Mouse (Mus musculus) G1E-ER4 (cell line): ENCODE data around the gene Nkain1. TPM values are rescaled to one million over a fixed set of nuclear protein-coding genes. Genes with fewer than 3 reads are reported as not detected.

Experiments
- GATA1 ChIP-seq: IDR thresholded peaks from one replicate; pipeline ENCODE4 v1.8.0; 2012; ENCODE audit warnings: low read length, inconsistent platforms
- polyA plus RNA-seq: library from polyadenylated mRNA; stranded (reverse); fragments of >175 nt; gene quantifications from 2 replicates; pipeline ENCODE4 v1.2.3, GENCODE M21; 2012

Nkain1 gene
- polyA plus RNA-seq = not detected in 2 replicates

DNA sequence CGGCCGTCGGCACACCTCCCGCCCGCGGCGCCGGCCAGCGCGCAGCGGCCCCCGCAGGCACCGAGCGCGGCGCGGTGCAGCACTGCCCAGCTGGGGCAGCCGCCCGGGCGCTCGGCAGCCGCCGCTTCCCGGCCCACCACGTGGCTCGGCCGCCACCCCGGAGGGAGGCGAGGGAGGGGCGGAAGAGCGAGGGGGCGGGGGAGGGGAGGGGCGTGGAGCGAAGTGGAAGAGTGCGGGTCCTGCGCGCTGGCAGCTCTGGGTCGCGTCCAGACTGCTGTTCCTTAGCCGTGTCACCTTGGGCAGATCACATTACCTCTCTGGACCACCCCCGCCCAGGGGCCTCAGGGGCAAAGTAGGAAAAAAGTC, at the start of gene Nkain1:
TSS of gene Nkain1 (minus strand) at position 126 of the 366 bp plus-strand sequence.
- no peak for TF ChIP-seq GATA1

DNA sequence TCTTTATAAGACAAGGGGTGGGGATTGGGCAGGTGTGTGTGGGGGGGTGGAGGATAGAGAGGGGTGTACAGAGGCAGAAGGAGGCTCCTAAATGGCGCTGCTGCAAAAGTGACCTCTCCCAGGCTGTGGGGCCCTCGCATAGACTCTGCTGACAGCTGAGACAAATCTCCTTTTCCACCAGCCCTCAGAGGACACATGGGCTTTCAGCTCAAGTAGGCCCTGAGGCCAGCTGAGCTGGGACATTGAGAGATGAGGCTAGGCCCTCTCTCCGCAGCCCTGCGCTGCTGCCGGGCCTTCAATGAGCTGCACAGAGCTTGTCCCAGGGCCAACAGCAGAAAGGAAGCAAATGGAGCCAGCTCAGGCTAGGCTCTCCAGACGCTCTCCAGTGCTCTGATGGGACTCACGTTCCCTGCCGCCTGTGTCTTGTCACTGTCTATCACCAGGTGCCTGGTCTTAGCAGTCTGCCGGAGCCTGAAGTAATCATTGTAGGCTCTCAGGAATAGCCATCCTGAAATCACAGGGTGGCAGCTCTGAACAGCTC, 4.8 kb upstream of the Nkain1 start:
- no peak for TF ChIP-seq GATA1

DNA sequence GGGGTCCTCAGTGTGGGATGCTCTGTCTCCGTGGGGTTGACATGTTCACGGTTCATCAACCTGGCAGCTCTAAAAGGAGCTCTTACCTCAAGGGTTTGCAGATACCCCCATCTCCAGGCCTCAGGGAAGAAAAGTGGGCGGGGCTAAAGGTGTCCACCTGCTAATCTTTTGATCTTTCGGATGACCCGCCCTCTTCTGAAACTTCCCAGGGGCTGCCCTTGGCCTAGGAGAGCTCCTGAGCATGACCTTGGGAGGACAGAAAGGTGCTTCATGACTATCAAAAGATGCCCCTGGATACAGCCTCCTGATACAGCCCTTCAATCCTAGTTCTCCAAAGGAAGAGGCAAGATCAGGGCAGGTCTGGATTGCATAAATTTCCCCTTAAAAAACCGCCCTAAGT, 3.1 kb upstream of the Nkain1 start:
- TF ChIP-seq GATA1 = no peak

DNA sequence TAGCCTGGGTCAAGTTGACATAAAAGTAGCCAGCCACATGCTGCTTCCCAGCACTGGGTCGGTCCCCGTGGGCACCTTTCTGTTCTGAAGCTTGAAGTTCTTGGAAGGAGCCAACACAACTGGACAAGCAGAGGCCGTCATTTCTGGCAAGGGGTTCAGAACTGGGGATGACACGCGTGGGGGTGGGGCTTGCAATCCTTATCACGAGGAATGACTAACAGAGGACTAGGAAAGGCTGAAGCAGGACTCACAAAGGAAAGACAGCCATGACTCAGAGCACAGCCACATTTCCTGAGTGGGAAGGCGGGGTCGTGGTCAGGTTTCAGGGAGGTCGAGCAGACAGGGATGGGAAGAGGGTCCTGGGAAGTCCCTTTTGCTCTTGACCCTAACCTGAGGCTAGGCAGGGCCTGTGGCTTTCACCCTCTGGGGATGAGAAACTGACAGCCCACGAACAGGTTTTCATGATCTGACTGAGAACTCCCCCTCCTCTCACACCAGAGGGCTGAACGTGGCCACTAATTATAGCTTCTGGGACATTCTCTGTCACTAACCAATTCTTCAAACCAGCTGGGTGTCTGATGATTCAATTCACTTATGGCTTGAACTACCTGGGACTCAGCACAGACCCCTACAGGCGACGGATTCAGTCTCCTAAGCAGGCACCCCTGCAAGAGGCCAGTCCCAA, 2.4 kb upstream of the Nkain1 start:
- TF ChIP-seq GATA1 = no peak

DNA sequence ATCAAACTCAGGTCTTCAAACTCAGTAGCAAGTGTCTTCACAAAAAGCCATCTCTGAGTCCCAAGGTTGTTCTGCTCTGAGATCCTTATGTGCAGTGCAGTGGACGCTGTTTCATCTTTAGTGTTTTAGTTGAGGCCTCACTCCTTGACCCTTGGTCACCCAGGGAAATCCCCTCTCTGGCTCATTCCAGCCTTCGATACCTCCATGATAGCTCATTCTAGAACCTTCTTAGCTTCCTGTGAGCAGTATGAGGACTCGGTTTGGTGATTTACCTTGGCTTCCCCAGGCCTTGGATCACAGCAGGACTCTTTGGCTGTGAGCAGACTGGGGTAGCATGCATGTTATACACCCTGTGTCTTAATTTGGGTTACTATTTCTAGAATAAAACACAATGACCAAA, 1.6 kb upstream of the Nkain1 start:
- no peak for TF ChIP-seq GATA1

DNA sequence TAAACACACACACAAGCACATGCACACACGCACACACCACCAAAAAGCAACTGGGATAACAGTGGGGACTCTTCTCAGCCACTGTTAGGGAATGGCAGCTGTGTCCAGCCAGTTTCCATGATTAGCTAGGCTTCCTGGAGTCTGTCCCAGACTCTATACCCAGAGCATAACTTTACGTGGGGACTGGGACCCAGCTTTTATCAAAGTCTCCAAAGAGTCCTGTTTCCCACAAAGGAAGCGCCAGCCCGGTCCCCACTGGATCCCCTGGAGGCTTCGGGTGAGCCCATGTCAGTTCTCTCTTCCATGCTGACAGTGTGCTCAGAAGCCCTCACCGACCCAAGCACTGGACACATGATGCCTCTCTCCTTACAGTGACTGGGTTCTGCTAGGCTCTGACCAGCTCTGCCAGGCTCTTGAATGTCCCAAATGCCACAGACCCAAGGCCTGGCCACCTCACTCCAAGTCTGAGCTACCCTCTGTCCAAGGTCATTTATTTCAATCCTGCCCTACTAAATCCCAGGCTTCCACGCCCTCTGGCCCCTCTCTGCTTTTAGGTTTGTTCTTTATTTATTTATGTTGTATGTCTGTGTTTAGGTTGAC, 988 bp upstream of the Nkain1 start:
- TF ChIP-seq GATA1 = no peak

DNA sequence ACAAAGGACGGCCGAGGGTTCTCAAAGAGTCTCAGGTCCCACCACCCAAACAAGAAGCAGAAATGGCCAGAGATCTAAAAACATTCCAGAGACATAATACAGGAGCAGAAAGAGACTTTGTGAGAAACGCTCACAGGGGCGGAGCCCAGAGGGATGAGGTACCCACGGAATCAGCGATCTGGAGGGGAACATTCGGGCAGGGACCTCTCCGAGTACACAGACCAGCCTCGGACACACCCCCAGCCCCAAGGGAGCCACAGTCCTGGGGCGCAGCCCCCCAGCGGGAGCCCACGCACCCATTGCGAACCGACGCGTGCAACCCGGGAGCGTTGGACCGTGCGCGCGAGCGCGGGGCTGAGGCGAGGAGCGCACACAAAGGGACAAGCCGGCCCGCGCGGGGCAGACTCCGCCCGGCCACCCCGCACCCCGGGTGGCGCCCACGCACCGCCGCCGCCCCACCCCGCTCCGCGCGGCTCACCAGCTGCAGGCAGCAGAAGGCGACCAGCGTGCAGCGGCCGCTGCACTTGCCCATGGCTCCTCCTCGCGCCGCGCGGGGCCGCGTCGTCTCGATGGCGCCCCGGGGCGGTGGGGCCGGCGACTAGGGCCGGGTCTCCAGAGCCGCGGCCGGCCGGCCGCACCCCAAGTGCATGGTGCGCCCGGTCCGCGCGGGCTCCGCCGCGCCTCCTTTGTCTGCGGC, 474 bp downstream of the Nkain1 start:
- no peak for TF ChIP-seq GATA1

DNA sequence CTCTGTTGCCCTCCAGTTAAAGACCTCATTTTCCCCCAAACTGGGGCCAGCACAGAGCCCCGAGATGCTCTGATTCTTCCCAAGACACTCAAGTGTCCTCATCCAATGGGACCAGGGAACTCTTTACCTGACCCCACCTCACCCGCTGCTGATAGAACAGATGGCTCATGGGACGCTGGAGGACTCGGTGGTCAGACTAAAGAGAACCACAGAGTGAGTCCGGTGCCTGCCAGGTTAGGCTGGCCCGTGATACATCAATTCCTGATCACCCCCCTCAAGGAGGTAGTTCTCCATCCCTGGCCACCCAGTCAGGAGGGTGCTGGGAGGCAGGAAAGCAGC, 992 bp downstream of the Nkain1 start:
- TF ChIP-seq GATA1 = no peak

DNA sequence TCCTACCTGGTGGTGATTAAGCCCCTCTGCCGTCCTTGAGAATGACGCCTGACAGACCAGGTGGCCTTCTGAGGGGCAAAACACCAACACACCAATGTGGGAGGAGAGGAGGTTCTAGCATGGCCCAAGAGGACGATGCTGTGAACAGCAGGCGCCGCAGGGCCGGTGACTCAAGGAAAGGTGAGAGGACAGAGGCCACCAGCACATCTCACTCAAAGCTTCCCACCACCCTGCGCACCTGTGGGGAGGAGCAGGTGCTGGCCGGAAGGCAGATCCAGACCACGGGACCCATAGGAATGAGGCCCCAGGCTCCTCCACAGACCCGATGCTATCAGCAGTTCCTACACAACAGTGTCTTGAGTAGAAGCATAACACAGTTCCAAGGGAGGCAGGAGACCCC, 1.4 kb downstream of the Nkain1 start:
- no peak for TF ChIP-seq GATA1

DNA sequence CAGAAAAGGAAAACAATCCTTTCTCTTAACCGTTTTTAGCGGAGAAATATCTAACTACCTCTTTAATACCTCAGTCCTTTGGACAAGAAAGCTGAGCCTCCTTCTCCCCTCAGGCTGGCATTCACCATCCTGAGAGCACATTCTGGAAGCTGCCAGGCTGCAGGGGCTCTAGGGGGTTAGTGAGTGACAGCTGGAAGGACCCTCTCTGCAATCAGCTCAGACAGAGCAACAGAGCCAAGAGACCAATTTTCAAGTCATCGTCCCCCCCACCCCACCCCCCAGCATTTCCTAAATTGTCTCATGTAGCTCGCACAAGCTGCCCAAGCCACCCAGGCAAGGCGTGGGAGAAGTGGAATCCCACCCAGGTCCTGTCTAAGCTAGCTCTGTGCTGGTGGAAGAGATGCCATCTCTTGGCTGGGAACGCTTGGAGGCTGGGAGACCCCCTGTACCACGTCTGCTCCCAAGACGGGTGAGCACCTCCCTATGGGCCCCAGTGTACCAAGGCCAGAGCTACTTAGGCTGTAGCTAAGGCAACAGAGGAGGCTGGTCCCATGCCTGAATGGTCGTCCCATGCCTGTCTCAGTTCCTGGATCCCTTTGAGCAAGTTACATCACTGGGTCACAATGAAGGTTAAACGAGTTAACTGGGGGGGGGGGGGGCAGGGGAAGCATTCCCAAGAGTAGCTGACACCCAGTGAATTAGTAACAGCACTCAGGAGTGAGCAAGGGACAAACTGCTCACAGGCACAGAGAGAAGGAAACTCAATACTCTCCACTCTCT, 2.8 kb downstream of the Nkain1 start:
- TF ChIP-seq GATA1 = no peak

DNA sequence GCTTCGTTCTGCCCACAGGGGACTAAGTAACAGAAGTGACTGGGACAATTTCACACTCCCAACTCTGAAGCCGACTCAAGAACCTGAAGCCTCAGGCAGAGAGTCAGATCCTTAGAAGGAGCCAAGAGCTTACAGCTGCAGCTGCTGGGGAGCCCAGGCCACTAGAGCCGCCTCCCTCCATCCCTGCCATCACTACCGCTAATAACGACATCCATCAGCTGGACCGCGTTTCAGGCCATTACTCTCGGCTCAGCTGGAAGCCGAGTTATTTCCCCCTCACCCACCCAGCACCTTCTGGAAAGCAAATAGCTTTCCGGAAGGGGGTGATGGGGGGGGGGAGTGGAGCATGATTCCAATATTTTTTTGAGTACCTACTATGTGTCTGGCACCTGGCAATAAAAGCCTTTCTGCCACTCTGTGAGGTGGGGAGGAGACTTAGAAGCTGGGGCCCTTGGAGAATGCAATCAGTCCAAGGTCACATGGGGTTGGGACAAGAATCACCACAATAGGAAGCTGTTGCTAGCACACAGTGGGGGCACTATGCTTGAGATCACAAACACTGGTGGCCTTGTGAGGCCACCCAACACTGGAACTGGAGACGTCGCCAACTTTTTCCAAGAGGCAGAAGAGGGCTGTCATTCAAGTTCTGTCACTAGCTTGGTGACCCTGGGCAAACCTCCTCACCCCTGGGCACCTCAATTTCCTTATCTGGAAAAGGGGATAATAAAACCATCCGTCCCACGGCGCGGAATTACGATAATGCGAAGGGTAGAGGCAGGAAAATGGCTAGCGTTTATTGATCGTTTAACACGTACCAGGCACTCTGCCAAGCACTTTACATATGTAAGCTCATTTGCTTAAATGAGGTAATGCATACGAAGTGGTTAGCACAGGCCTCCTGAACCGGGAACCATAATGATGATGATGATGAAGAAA, 5.7 kb downstream of the Nkain1 start:
- TF ChIP-seq GATA1 = no peak

DNA sequence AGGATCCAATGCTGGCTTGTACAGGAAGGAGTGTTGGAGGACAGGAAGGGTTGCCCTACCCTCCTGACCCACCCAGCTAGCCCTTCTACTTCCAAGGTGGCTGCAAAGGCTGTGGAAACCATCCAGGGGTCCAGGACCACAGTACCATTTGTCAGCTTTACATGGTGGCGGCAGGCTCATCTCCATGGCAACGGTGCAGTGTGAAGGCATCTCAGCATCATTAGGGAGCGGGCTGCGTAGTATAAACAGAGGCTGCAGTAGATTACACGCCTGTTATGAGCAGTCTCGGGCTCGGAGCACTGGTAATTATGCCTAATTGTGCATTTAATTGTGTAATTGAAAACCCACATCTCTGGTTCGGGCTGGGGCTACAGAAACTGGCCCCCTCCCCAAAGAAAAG, 10.2 kb downstream of the Nkain1 start:
- no peak for TF ChIP-seq GATA1

DNA sequence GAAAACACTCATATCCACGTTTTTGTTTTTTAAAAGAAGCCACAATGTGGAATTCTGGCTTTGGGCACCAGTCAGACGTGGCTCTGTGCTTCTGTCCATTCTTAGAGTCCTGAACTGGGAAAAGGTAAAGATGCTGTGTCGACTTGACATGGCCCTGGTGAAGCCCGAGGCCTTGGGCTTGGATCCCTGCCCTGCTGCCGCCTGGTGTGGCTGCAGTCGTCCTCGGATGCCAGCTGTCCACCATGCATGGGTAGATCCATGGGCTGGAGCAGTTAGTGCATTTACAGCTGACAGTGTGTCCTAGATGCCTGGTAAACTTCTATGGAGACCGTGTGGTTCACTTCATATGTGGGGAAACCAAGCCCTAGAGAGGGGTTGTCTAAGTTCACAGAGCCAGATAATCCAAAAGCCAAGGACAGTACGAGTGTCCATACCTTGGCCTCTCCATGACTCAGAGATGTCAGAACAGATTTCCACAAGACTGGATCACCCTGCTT, 10.7 kb downstream of the Nkain1 start:
- TF ChIP-seq GATA1 = no peak

DNA sequence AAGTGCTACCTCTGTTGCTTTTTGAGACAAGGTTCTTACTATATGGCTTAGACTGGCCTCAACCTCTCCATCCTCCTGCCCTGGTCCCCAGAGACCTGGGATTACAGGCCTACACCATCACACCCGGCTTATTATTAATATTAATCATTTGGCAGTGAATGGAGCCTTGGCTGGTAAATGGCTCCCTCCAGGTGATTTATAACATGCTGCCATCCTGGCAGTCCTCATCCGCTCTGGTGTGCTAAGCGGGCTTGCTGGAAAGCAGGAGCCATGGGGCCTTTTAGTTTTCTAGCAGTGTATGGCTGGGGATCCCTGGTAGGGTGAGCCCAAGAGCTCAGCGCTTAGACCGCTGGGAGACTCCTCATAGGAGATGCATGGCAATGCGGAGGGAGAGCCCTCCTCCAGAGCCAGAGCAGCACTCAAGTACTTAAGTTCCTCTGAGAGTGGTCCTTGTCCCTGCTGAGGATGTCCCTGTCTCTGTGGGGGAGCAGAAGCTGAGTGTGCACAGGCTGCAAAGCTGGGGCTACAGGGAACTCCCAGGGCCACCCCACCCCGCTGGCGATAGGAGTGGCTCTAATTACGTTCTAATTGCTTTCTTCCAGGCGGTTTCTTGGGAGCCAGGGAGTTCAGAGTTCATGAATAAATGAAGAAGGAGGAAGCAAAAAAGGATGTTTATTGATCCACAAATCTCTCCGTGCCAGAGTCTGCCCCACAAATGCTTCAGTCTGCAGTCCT, 13.2 kb downstream of the Nkain1 start:
- TF ChIP-seq GATA1 = no peak

DNA sequence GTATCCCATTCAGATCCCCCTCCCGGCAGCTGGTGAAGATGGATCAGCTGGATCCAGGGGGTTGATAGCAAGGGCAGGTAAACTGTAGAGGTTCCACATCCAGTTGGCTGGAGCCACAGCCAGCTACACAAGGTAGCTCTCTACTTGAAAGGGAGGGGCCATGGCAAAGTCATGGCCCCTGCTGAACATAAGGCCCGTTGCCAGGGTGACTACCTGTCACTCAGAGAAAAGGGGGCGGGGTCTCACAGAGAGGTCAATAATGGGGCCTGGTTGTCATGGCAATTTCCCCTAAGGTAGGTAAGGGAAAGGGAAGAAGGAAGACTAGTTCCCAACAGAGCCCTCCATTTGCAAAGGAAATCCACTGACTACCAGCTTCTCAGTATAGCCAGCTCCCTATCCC, 14.8 kb downstream of the Nkain1 start:
- TF ChIP-seq GATA1 = no peak
